Mouse (Mus musculus) liver, postnatal 0 days (tissue): ENCODE data around the gene Dnaja2.

ENCODE experiments used
- CTCF ChIP-seq: sonication (generic); IDR thresholded peaks from 2 replicates; pipeline ENCODE4 v1.5.1; 2016; ENCODE audit warnings: antibody characterized with exemption, low read depth
- EP300 ChIP-seq: IDR thresholded peaks from 2 replicates; pipeline ENCODE4 v1.6.1; 2016; ENCODE audit warnings: antibody characterized with exemption, low read depth, mild to moderate bottlenecking

DNA sequence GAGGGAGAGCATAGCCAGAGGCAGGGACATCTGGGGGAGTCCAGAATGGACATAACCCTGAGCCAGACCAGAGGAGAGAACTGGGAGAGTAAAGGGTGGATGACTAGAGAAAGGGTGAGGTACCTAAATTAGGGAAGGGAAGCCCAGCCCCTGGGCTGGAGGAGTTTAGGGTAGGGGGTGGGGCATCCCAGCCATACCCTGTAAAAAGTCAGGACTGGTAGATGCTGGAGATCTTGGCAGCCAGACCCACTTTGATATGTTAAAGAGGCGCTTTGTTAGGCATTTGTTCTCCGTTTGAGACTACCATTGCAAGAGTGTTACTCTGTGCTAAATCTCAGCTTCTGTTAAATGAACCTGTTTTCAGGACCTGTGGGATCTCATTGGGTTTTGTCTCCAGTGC lies 56.6 kb downstream of the Dnaja2 start:
- TF ChIP-seq CTCF (no peak), EP300 (no peak)
